12 mouse cellular contexts compared by ENCODE assay signal in the genomic region with DNA sequence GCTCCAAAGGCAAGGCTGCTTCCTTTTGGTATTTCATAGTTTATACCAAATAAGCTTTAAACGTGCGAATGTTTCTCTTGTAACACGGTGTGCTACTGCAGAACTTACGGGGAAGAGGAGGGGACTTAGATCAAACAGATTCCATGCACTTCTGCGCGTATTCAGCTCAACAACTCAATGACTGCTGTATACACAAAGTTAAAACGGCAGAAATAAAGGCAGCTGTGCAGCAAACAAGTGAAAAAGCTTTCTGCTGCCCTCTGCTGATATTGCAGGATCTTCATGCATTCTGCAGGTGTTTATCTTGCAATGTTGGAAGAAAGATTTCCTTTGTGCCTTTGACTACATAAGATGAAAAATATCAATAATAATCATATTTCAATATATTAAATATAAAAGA.
DNase-seq lines count a peak whose midpoint lies in the region; ATAC-seq and TF ChIP-seq lines count a peak whose summit lies in the region.
"Had no signal": no experiment of that assay in that cellular context is flagged by ENCODE, and none has a peak within 500 bp of the region (broad histone marks: within the 10 kb centered on the region; RNA-seq: fewer than 3 reads in every experiment).

No protein-coding gene starts in this region.

- H3K9ac ChIP-seq in forebrain, postnatal 0 days = no peak overlapping the region
- no peak overlapping the region for H3K9ac ChIP-seq in forebrain, embryonic 16.5 days (replicated peaks; ENCODE audit: low read depth, low read length)
- H3K9ac ChIP-seq in lung, postnatal 0 days (replicated peaks; ENCODE audit: low read depth) = no peak overlapping the region
- no peak overlapping the region for H3K9ac ChIP-seq in intestine, embryonic 16.5 days (ENCODE audit: low read depth, low read length)
- H3K9ac ChIP-seq: hindbrain, embryonic 12.5 days; neural tube, embryonic 13.5 days had no signal

- H3K4me1 ChIP-seq in forebrain, postnatal 0 days (ENCODE audit: insufficient read depth) = no peaks in the 10 kb centered on the region
- peaks cover 2% of the 10 kb centered on the region; the same call in 1 of the 2 replicates for H3K4me1 ChIP-seq in forebrain, embryonic 16.5 days (replicated peaks; ENCODE audit: control insufficient read depth, insufficient read depth, low read length)
- no peaks in the 10 kb centered on the region for H3K4me1 ChIP-seq in lung, postnatal 0 days (ENCODE audit: insufficient read depth, low read depth, low read length)
- no peaks in the 10 kb centered on the region for H3K4me1 ChIP-seq in intestine, embryonic 16.5 days (ENCODE audit: control insufficient read depth, insufficient read depth, low read length)
- H3K4me1 ChIP-seq: hindbrain, embryonic 12.5 days; neural tube, embryonic 13.5 days had no signal

- no peak overlapping the region for H3K4me3 ChIP-seq in forebrain, postnatal 0 days (ENCODE audit: low read depth, low read length)
- H3K4me3 ChIP-seq in forebrain, embryonic 16.5 days (replicated peaks; ENCODE audit: low read length) = no peak overlapping the region
- no peak overlapping the region for H3K4me3 ChIP-seq in lung, postnatal 0 days (ENCODE audit: low read depth, low read length)
- H3K4me3 ChIP-seq in intestine, embryonic 16.5 days (ENCODE audit: low read length) = no peak overlapping the region
- H3K4me3 ChIP-seq: hindbrain, embryonic 12.5 days; neural tube, embryonic 13.5 days had no signal

- peak; percentile 79 for DNase-seq in forebrain, postnatal 0 days
- DNase-seq in lung, postnatal 0 days (ENCODE audit: low spot score) = no peak
- no peak for DNase-seq in lung, postnatal 36 days
- peak; percentile 28 for DNase-seq in right cerebral cortex, postnatal 25 days
- no peak for DNase-seq in urinary bladder, postnatal 36 days (ENCODE audit: low spot score in 2 of 2)
- DNase-seq: cerebellum, postnatal 25 days had no signal

- H3K27ac ChIP-seq in forebrain, postnatal 0 days (ENCODE audit: low read depth, low read length) = no peak overlapping the region
- H3K27ac ChIP-seq in forebrain, embryonic 16.5 days (ENCODE audit: low read length) = no peak overlapping the region
- no peak overlapping the region for H3K27ac ChIP-seq in lung, postnatal 0 days (ENCODE audit: low read length)
- H3K27ac ChIP-seq in intestine, embryonic 16.5 days (ENCODE audit: low read length) = no peak overlapping the region
- H3K27ac ChIP-seq: hindbrain, embryonic 12.5 days; macrophage; neural tube, embryonic 13.5 days had no signal

- peak; percentile 75 for TF ChIP-seq CTCF in forebrain, postnatal 0 days (IDR thresholded peaks at IDR 0.05; ENCODE audit: low read depth)
- peak; percentile 44 for TF ChIP-seq CTCF in lung, postnatal 0 days (IDR thresholded peaks at IDR 0.05)

- TF ChIP-seq EP300 in lung, postnatal 0 days (IDR thresholded peaks at IDR 0.05) = no peak

- WGBS in forebrain, postnatal 0 days = 26% methylated on average over 7 of the region's 7 CpGs
- WGBS in forebrain, embryonic 16.5 days = 38% methylated on average over 7 of the region's 7 CpGs
- 12% methylated on average over 7 of the region's 7 CpGs for WGBS in lung, postnatal 0 days
- WGBS in intestine, embryonic 16.5 days = 27% methylated on average over 7 of the region's 7 CpGs

- H3K27me3 ChIP-seq in forebrain, postnatal 0 days (ENCODE audit: insufficient read depth, low read length) = no peaks in the 10 kb centered on the region
- H3K27me3 ChIP-seq in forebrain, embryonic 16.5 days (replicated peaks; ENCODE audit: control insufficient read depth, insufficient read depth, low read length) = no peaks in the 10 kb centered on the region
- H3K27me3 ChIP-seq in lung, postnatal 0 days (replicated peaks; ENCODE audit: insufficient read depth, low read length) = no peaks in the 10 kb centered on the region
- no peaks in the 10 kb centered on the region for H3K27me3 ChIP-seq in intestine, embryonic 16.5 days (replicated peaks; ENCODE audit: control insufficient read depth, insufficient read depth, low read length)
- H3K27me3 ChIP-seq: hindbrain, embryonic 12.5 days; neural tube, embryonic 13.5 days had no signal

- ATAC-seq in forebrain, postnatal 0 days = peak; percentile 50; the same call in 1 of the 2 replicates
- ATAC-seq in forebrain, embryonic 16.5 days = no peak
- no peak for ATAC-seq in lung, postnatal 0 days
- ATAC-seq in intestine, embryonic 16.5 days = no peak
- ATAC-seq in activated CD4-positive, CD25-positive, alpha-beta regulatory T cell, adult 4 months = no peak

- 0 out of 2 replicates have a peak overlapping the region, but pooled peaks have one; percentile 6 for H3K4me2 ChIP-seq in forebrain, postnatal 0 days (ENCODE audit: low read depth)
- H3K4me2 ChIP-seq in forebrain, embryonic 16.5 days (ENCODE audit: low read length) = no peak overlapping the region
- 0 out of 2 replicates have a peak overlapping the region, but pooled peaks have one; percentile 17 for H3K4me2 ChIP-seq in lung, postnatal 0 days (replicated peaks; ENCODE audit: low read depth, low read length)
- H3K4me2 ChIP-seq in intestine, embryonic 16.5 days (ENCODE audit: low read depth, low read length) = peak overlapping the region; percentile 27; the same call in 1 of the 2 replicates
- H3K4me2 ChIP-seq: hindbrain, embryonic 12.5 days; neural tube, embryonic 13.5 days had no signal

- H3K9me3 ChIP-seq in forebrain, postnatal 0 days (ENCODE audit: low read length) = no peaks in the 10 kb centered on the region
- H3K9me3 ChIP-seq in forebrain, embryonic 16.5 days (ENCODE audit: control insufficient read depth, low read length) = no peaks in the 10 kb centered on the region
- no peaks in the 10 kb centered on the region for H3K9me3 ChIP-seq in lung, postnatal 0 days (ENCODE audit: low read length)
- H3K9me3 ChIP-seq in intestine, embryonic 16.5 days (ENCODE audit: control insufficient read depth, low read length) = no peaks in the 10 kb centered on the region
- H3K9me3 ChIP-seq: hindbrain, embryonic 12.5 days; neural tube, embryonic 13.5 days had no signal

- no peaks in the 10 kb centered on the region for H3K36me3 ChIP-seq in forebrain, postnatal 0 days (ENCODE audit: insufficient read depth)
- no peaks in the 10 kb centered on the region for H3K36me3 ChIP-seq in forebrain, embryonic 16.5 days (ENCODE audit: control insufficient read depth, insufficient read depth)
- no peaks in the 10 kb centered on the region for H3K36me3 ChIP-seq in lung, postnatal 0 days (ENCODE audit: insufficient read depth, low read length)
- H3K36me3 ChIP-seq in intestine, embryonic 16.5 days (ENCODE audit: control insufficient read depth, insufficient read depth, low read length) = no peaks in the 10 kb centered on the region
- H3K36me3 ChIP-seq: hindbrain, embryonic 12.5 days; neural tube, embryonic 13.5 days had no signal

Comparison
In these comparisons a context has a peak if more than half of its experiments do, and no peak if none do; other contexts are left out.
1. DNase-seq: peak in forebrain, postnatal 0 days (single experiment) and right cerebral cortex, postnatal 25 days (single experiment); none in lung, postnatal 0 days (single experiment), lung, postnatal 36 days (single experiment) and urinary bladder, postnatal 36 days (0 of 2).